Mouse (Mus musculus) neural tube, embryonic 15.5 days (tissue): ENCODE results near the gene Pappa2. TPM values are rescaled to one million over a fixed set of nuclear protein-coding genes. Genes with fewer than 3 reads are reported as not detected.

Experiments used
- ATAC-seq: fragments of 200-750 bp; cut with Nextera tagmentation; 2 replicates; pipeline ENCODE4 v1.8.0; 2017; ENCODE audit warnings: mild to moderate bottlenecking, moderate TSS enrichment, moderate library complexity; ENCODE audit not compliant: low FRiP score
- H3K27ac ChIP-seq: fragments of 300-500 bp; sonication (generic); replicated peaks from 2 replicates; pipeline ENCODE4 v1.5.1; 2015; ENCODE audit warnings: mild to moderate bottlenecking, inconsistent platforms
- H3K27me3 ChIP-seq: fragments of 300-500 bp; sonication (generic); replicated peaks from 2 replicates; pipeline ENCODE4 v1.6.1; 2015; ENCODE audit warnings: inconsistent platforms
- H3K36me3 ChIP-seq: fragments of 300-500 bp; sonication (generic); 2 replicates; pipeline ENCODE4 v1.6.1; 2015; ENCODE audit warnings: inconsistent platforms
- H3K4me1 ChIP-seq: fragments of 300-500 bp; sonication (generic); 2 replicates; pipeline ENCODE4 v1.6.1; 2015; ENCODE audit warnings: inconsistent platforms
- H3K4me2 ChIP-seq: fragments of 300-500 bp; sonication (generic); 2 replicates; pipeline ENCODE4 v1.6.1; 2015; ENCODE audit warnings: inconsistent platforms, mild to moderate bottlenecking, moderate library complexity
- H3K4me3 ChIP-seq: fragments of 300-500 bp; sonication (generic); replicated peaks from 2 replicates; pipeline ENCODE4 v1.5.1; 2015; ENCODE audit warnings: mild to moderate bottlenecking, inconsistent platforms
- H3K9ac ChIP-seq: fragments of 300-500 bp; sonication (generic); replicated peaks from 2 replicates; pipeline ENCODE4 v1.6.1; 2015; ENCODE audit warnings: mild to moderate bottlenecking, inconsistent platforms
- H3K9me3 ChIP-seq: fragments of 300-500 bp; sonication (generic); replicated peaks from 2 replicates; pipeline ENCODE4 v1.6.1; 2016; ENCODE audit warnings: inconsistent platforms
- WGBS: fragments of 180-500 bp; shearing (Covaris S2); methylation state at CpG from one replicate; pipeline ENCODE4 v1.1.7; 2015; ENCODE audit warnings: mixed read lengths; 5-methylcytosine and 5-hydroxymethylcytosine counted together
- polyA plus RNA-seq: library from polyadenylated mRNA; unstranded; fragments of >200 nt; fragmentation: Nextera tagmentation; extraction: Ambion mirVana; gene quantifications from 2 replicates; pipeline ENCODE4 v1.2.1, GENCODE M21; 2015

Gene Pappa2
- polyA plus RNA-seq, 1 experiment from 2014 or later = 0.55 TPM

DNA sequence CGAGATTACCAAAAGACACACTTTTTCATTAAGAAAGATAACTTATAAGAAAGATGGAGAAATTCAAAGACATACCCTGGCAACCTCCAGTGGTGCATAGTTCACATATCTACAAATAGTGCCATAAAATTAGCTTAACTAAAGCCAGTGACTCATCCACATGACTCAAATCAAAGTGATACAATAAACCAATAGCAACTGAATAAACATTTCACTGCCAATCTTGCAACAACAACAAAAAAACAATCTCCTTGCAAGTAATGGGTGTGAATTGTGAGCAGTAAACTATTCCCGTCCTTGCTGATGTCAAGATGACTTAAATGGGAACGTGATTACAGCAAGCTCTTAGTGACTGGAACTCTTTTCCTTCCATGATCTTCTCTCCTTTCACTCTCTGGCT lies 150.1 kb downstream of the Pappa2 start:
- 70% methylated on average over 3 of the region's 3 CpGs for WGBS
- Histone ChIP-seq H3K4me1 (no peaks in the 10 kb centered on the region), H3K36me3 (no peaks in the 10 kb centered on the region), H3K27me3 (no peaks in the 10 kb centered on the region), H3K27ac (no peak overlapping the region), H3K9ac (no peak overlapping the region), H3K4me3 (no peak overlapping the region), H3K4me2 (no peak overlapping the region), H3K9me3 (no peaks in the 10 kb centered on the region)
- ATAC-seq = no peak

DNA sequence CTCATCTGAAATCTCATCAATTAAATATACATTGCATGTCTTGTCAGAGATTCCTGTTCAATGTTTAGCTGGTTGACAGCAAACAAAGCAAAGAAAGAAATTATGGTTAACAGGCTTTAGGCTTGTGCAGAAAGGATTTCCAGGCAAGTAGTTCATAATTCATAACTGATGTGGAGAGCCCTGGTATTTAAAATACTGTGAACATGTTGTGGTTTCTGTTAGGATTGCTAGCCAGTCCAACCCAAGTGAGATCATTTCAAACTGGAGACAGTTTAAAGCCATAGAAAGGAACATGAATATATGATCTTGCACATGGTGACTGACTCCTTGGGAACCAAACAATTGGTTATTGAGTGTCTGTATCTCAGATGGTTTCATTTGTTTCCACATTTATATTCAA lies 152.4 kb downstream of the Pappa2 start:
- Histone ChIP-seq H3K9me3 (no peaks in the 10 kb centered on the region), H3K27ac (no peak overlapping the region), H3K4me3 (no peak overlapping the region), H3K4me2 (no peak overlapping the region), H3K9ac (no peak overlapping the region), H3K4me1 (no peaks in the 10 kb centered on the region), H3K27me3 (no peaks in the 10 kb centered on the region), H3K36me3 (no peaks in the 10 kb centered on the region)
- no peak for ATAC-seq

DNA sequence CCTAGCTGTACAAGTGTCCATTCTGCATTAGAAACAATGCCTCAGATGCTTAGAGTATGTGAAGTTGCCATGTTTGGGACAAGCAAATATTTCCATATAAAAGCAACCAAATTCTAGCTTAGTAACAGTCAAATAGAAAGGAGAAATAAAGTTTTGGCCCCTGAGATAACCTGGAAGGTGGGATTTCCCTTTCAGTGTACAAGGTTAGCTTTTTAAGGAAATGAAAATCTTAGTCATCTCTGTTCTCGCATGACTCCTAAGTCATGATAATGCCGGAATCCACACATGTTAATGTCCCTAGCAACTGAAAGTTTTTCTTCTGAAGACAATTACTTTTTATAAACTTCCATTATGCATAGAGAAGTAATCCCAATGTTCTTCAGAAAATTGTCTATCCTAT lies 160.6 kb downstream of the Pappa2 start:
- no peak overlapping the region for H3K4me3 ChIP-seq
- no peaks in the 10 kb centered on the region for H3K27me3 ChIP-seq
- no peaks in the 10 kb centered on the region for H3K4me1 ChIP-seq
- H3K9me3 ChIP-seq = no peaks in the 10 kb centered on the region
- H3K27ac ChIP-seq = no peak overlapping the region
- no peak for ATAC-seq
- H3K9ac ChIP-seq = no peak overlapping the region
- H3K4me2 ChIP-seq = no peak overlapping the region
- WGBS = 96% methylated on average over 2 of the region's 2 CpGs
- no peaks in the 10 kb centered on the region for H3K36me3 ChIP-seq

DNA sequence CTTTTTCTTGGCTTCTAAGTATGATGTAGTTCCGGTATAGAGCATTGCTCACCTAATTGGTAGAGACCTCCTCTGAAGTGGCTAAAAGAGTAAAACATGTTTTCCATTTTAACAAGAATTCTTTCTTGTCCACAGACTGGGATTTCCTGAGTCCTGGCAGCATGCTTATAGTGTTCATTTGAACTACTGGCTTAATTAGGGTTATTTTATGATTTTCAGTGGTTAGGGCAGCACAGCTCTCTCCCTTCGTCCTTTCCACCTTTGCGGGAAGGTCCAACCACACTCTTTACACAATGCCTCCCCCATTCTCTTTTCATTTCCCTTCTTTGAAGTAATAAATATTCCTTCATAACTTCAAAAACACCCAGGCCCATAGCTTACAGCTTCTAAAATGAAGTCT lies 163.8 kb downstream of the Pappa2 start:
- 92% methylated on average over 3 of the region's 3 CpGs for WGBS
- Histone ChIP-seq H3K4me3 (no peak overlapping the region), H3K4me2 (no peak overlapping the region), H3K9ac (no peak overlapping the region), H3K36me3 (no peaks in the 10 kb centered on the region), H3K27me3 (no peaks in the 10 kb centered on the region), H3K9me3 (no peaks in the 10 kb centered on the region), H3K27ac (no peak overlapping the region), H3K4me1 (no peaks in the 10 kb centered on the region)
- ATAC-seq = no peak

DNA sequence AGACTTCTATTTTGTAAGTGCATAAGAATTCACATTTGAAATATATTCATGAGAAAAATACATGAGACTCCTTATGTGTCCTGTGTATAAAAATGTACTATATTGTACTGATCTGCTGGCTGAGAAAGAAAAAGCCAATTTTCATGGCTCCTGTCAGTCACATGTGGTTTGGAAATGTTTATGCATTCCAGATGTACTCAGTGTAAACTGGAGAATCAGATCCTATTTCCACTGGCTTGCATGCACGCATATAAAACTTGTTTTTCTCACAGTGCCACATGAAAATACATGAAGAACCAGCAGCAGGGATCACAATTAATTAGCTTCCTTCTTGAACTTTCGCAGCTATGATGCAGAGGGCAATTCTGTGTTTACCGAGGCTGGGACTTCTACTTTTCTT lies 168.4 kb downstream of the Pappa2 start:
- H3K9me3 ChIP-seq = no peaks in the 10 kb centered on the region
- H3K27ac ChIP-seq = no peak overlapping the region
- no peak overlapping the region for H3K9ac ChIP-seq
- H3K36me3 ChIP-seq = no peaks in the 10 kb centered on the region
- whole genome bisulfite sequencing = 73% methylated on average over 3 of the region's 3 CpGs
- no peak overlapping the region for H3K4me3 ChIP-seq
- H3K4me2 ChIP-seq = no peak overlapping the region
- ATAC-seq = no peak
- no peaks in the 10 kb centered on the region for H3K27me3 ChIP-seq
- no peaks in the 10 kb centered on the region for H3K4me1 ChIP-seq

DNA sequence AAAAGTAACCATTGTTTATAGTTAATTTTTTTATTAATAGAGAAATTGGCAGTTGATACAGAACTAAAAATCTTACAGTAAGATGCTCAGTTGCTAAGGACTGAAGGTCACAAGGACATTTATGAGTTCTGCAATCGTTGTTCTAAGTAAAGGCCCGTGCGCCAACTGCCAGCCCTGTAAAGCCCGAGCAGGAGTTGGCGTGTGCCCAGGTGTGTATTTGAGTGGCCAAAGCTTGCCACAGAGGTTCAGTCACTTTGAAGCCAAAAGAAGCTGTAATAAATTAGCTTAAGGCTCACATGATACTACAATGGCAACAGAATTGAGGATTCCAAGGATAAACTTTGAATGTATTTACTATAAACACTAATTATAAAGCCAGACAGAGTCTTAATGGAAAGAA lies 204.8 kb downstream of the Pappa2 start:
- no peak overlapping the region for H3K27ac ChIP-seq
- ATAC-seq = no peak
- no peak overlapping the region for H3K4me3 ChIP-seq
- no peaks in the 10 kb centered on the region for H3K4me1 ChIP-seq
- H3K27me3 ChIP-seq = no peaks in the 10 kb centered on the region
- 91% methylated on average over 5 of the region's 5 CpGs for WGBS
- H3K9me3 ChIP-seq = no peaks in the 10 kb centered on the region
- no peak overlapping the region for H3K4me2 ChIP-seq
- no peak overlapping the region for H3K9ac ChIP-seq
- H3K36me3 ChIP-seq = no peaks in the 10 kb centered on the region

DNA sequence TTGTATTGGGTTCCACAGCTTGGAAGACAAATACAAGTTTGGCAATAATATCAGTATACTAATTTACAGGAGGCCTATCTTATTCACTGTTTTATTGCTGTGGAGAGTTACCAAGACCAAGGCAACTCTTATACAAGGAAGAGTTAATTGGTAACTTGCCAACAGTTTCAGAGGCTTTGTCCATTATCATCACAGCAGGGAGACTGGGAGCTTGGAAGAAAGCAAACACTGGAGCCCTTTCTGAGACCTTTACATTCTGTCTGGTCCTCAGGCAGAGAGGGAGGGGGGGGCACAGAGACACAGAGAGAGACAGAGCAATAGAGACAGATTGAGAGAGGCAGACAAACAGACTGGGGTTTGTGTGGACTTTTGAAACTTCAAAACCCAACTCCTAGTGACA lies 207.2 kb downstream of the Pappa2 start:
- H3K27me3 ChIP-seq = no peaks in the 10 kb centered on the region
- no peak for ATAC-seq

DNA sequence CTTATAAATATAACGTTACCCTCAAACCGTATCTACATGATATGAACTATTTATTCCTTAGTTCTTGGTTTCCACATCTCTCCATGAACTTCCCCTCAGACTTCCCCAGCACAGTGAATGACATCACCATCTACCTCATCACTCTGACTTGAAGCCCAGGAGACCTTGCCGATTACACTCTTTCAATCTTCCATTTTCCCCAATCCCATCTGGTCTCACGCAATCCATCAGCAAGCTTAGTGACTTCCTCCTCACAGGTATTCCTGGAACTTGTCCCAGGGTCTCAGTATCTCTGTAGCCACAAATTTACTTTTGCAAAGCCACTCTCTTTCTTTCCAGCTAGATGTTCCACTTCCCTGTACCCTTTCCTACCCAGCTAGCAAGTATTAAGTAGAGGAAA lies 209.5 kb downstream of the Pappa2 start:
- H3K4me2 ChIP-seq = no peak overlapping the region
- no peak overlapping the region for H3K4me3 ChIP-seq
- no peak overlapping the region for H3K27ac ChIP-seq
- no peak for ATAC-seq
- H3K9me3 ChIP-seq = no peaks in the 10 kb centered on the region
- WGBS = 90% methylated on average over 4 of the region's 4 CpGs
- H3K4me1 ChIP-seq = no peaks in the 10 kb centered on the region
- no peaks in the 10 kb centered on the region for H3K27me3 ChIP-seq
- H3K36me3 ChIP-seq = no peaks in the 10 kb centered on the region
- H3K9ac ChIP-seq = no peak overlapping the region

More for the DNA sequence above, 207.2 kb downstream of the Pappa2 start:
- Histone ChIP-seq H3K27ac (no peak overlapping the region), H3K4me1 (no peaks in the 10 kb centered on the region), H3K9me3 (no peaks in the 10 kb centered on the region), H3K4me2 (no peak overlapping the region), H3K4me3 (no peak overlapping the region), H3K36me3 (no peaks in the 10 kb centered on the region), H3K9ac (no peak overlapping the region)

DNA sequence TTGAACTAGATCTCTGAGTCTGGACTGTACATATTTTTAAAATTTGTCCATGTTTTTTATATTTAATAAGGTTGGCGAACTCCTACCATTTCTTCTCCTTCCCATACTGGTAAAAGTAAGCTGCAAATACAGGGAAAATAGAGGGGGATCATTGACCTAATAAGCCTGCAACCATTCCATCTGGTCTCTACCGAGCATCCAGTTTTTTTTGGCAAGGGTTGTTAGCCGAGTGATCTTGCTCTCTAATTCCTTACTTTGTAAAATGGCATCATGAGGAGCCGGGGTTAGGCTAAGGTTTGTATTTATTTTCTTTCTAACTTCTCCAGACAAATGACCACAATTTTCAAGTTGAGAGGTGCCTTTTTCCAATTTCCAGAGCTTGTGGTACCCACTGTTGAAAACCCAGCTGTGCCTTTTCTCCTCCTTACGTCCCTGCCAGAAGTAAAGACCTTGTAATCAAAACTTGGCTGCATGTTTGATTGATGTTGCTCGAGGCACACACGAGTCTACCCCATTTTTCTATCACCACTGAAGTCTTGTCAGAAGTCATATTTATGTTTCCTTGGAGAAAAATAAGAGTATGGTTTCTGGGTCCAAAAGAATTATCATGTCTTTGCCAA lies 210.1 kb downstream of the Pappa2 start:
- H3K9ac ChIP-seq = no peak overlapping the region
- H3K27me3 ChIP-seq = no peaks in the 10 kb centered on the region
- H3K9me3 ChIP-seq = no peaks in the 10 kb centered on the region
- no peak overlapping the region for H3K4me2 ChIP-seq
- WGBS = 82% methylated on average over 7 of the region's 7 CpGs
- H3K27ac ChIP-seq = no peak overlapping the region
- H3K36me3 ChIP-seq = no peaks in the 10 kb centered on the region
- H3K4me1 ChIP-seq = no peaks in the 10 kb centered on the region
- no peak overlapping the region for H3K4me3 ChIP-seq
- ATAC-seq = no peak

DNA sequence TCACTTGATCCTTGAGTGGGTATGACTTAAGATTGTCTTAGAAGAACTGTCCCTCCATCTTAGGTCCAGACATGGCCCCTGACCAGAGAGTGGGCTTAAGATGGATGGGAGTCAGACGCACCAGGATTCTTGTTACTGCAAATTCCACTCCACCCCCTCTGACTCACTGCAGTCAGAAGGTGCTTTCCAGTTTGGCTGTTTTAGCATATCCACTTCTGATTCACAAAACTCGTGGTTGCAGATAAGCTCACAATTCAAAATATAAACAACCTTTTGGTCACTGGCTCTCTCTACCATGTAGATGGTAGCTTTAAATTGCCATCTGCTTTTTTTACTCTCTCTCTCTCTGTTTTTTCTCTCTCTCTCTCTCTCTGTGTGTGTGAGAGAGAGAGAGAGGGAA lies 214.4 kb downstream of the Pappa2 start:
- Histone ChIP-seq H3K4me2 (no peak overlapping the region), H3K27ac (no peak overlapping the region), H3K27me3 (no peaks in the 10 kb centered on the region), H3K9me3 (no peaks in the 10 kb centered on the region), H3K36me3 (no peaks in the 10 kb centered on the region), H3K4me1 (no peaks in the 10 kb centered on the region), H3K4me3 (no peak overlapping the region), H3K9ac (no peak overlapping the region)
- no peak for ATAC-seq
- 69% methylated on average over 2 of the region's 2 CpGs for WGBS

DNA sequence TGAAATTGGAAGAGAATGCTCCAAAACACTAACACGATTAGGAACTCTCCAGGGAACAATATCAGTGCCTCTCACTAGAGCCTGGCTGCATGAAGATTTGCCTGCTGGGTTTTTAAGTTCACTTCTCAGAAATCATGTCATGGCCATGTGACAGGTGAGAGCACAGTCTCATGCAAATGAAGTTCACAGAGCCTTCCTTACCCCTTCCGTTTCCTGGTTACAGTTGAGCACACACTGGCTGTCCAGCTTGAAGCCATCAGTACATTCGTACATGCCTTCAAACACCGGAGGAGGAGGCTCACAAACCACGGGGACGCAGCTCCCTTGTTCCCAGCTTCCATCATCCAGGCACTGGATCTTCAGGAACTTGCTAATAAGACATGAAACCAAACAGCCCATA lies 215.6 kb downstream of the Pappa2 start:
- Histone ChIP-seq H3K9me3 (no peaks in the 10 kb centered on the region), H3K4me3 (no peak overlapping the region), H3K4me1 (no peaks in the 10 kb centered on the region), H3K27ac (no peak overlapping the region), H3K9ac (no peak overlapping the region), H3K36me3 (no peaks in the 10 kb centered on the region), H3K27me3 (no peaks in the 10 kb centered on the region), H3K4me2 (no peak overlapping the region)
- WGBS = 77% methylated on average over 6 of the region's 6 CpGs
- ATAC-seq = no peak

DNA sequence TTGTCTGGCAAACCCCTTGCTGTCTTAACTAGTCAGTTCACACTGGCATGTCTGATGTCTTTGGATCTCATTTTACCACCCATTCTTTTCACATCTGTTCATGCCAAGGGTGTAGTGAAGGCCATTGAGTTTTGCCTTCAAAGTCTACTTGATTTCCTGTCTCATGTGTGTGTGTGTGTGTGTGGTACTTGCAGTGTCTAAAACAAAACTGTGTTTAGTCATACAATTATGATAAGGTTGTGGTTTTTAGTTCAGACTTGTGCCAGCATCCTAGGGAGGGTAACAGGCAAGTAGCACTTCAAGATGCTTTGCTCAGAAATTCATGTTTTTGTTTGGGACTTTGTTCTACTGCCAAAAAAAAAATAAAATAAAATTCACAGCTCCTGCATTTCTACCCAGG lies 216.1 kb downstream of the Pappa2 start:
- Histone ChIP-seq H3K9ac (no peak overlapping the region), H3K36me3 (no peaks in the 10 kb centered on the region), H3K27me3 (no peaks in the 10 kb centered on the region), H3K4me3 (no peak overlapping the region), H3K4me2 (no peak overlapping the region), H3K27ac (no peak overlapping the region), H3K9me3 (no peaks in the 10 kb centered on the region), H3K4me1 (no peaks in the 10 kb centered on the region)
- no peak for ATAC-seq
